Mouse (Mus musculus): Measurements from ENCODE around the gene Rint1. TPM values are rescaled to one million over a fixed set of nuclear protein-coding genes. Genes with fewer than 3 reads are reported as not detected.
A peak's percentile ranks its signal among the peaks of the same experiment; 100 is the strongest.

The Rint1 gene
- polyA plus RNA-seq, 2 experiments = 12.6 to 14.2 TPM

DNA sequence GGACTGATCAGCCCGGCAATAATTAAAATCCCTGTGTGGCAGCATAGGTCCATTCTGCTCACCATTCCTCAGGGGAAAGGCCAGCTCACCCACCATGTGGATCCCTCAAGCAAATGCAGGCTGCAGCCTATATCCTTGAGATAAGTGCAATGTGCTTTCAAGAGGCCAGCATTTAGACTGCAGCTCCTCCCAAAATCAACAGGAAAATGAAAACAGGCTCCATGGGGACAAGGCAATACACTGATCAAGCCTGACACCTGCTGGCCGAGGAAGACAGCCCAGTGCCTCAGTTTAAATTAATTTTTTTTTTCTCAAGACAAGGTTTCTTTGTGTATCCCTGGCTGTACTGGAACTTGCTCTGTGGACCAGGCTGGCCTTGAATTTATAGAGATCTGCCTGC is 28.9 kb upstream of the Rint1 start:
- no peak for DNase-seq (ENCODE audit: low read depth in 3 of 3, low spot score in 3 of 3)
- no peaks in the 10 kb centered on the region for H3K27me3 ChIP-seq (ENCODE audit: control insufficient read depth, insufficient read depth, low read length)
- TF ChIP-seq CTCF (IDR thresholded peaks at IDR 0.05; ENCODE audit: low read depth) (peak; percentile 65), EP300 (IDR thresholded peaks at IDR 0.05; ENCODE audit: low read depth) (no peak)
- no peak overlapping the region for H3K27ac ChIP-seq
- 49% methylated on average over 2 of the region's 2 CpGs for WGBS (ENCODE audit: insufficient replicate concordance)
- no peak overlapping the region for H3K4me2 ChIP-seq (ENCODE audit: low read depth)
- H3K4me3 ChIP-seq (ENCODE audit: insufficient read depth in 1 of 2, low read depth in 2 of 2, low read length in 2 of 2) = no peak overlapping the region
- H3K4me1 ChIP-seq (replicated peaks; ENCODE audit: control insufficient read depth in 2 of 2, insufficient read depth in 2 of 2, low read length in 1 of 2) = no peaks in the 10 kb centered on the region
- no peak for ATAC-seq (ENCODE audit: insufficient read depth)
- H3K9ac ChIP-seq (replicated peaks) = no peak overlapping the region
- H3K9me3 ChIP-seq (ENCODE audit: control insufficient read depth, low read length) = no peaks in the 10 kb centered on the region
- peaks cover 17% of the 10 kb centered on the region for H3K36me3 ChIP-seq (replicated peaks; ENCODE audit: control insufficient read depth, insufficient read depth, low read depth)

DNA sequence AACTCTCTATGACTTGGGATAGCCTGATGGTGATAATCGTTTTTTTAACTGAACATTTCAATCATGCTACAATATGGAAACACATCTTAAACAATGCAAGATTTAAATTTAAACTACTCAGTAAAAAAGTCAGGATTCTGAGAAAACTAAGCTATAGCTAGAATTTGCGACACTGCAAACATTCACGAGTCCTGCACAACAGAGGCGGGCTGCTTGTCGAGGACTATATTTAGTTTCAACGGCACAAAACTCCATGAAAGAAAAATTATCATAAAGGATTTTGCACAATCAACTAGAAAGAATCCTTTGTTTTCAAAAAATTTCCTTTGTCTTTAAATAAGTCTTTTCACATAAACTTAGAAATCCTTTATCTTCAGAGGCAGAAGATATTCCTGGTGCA is 25.0 kb upstream of the Rint1 start:
- Histone ChIP-seq H3K9ac (replicated peaks) (no peak overlapping the region), H3K9me3 (ENCODE audit: control insufficient read depth, low read length) (no peaks in the 10 kb centered on the region), H3K4me3 (ENCODE audit: insufficient read depth in 1 of 2, low read depth in 2 of 2, low read length in 2 of 2) (no peak overlapping the region), H3K27me3 (ENCODE audit: control insufficient read depth, insufficient read depth, low read length) (no peaks in the 10 kb centered on the region), H3K27ac (no peak overlapping the region), H3K4me1 (replicated peaks; ENCODE audit: control insufficient read depth in 2 of 2, insufficient read depth in 2 of 2, low read length in 1 of 2) (no peaks in the 10 kb centered on the region), H3K4me2 (ENCODE audit: low read depth) (no peak overlapping the region), H3K36me3 (replicated peaks; ENCODE audit: control insufficient read depth, insufficient read depth, low read depth) (peaks cover 14% of the 10 kb centered on the region)
- ATAC-seq (ENCODE audit: insufficient read depth) (no peak), DNase-seq (ENCODE audit: low read depth in 3 of 3, low spot score in 3 of 3) (no peak)
- TF ChIP-seq CTCF (IDR thresholded peaks at IDR 0.05; ENCODE audit: low read depth) (no peak), EP300 (IDR thresholded peaks at IDR 0.05; ENCODE audit: low read depth) (no peak)
- 73% methylated on average over 6 of the region's 6 CpGs for WGBS (ENCODE audit: insufficient replicate concordance)

DNA sequence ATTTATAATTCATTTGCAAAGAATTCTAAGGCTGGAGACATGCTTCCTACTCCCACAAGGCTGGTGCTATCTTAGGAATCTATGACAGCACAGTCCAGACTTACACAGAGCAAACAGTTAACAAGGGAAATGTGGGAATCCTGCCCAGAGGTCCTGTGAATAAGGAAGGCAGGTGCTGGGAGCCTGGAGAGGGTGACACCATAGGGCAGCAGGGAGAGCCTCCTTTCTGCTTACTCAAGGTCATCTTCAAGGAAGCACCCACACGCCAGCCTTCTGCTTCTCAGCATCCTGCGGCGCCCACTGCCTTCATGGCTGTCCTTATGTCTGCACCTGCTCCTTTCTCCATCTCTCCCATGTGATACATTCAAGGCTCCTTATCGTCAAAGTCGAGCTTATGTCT is 23.0 kb upstream of the Rint1 start:
- no peak overlapping the region for H3K9ac ChIP-seq (replicated peaks)
- H3K4me3 ChIP-seq (ENCODE audit: insufficient read depth in 1 of 2, low read depth in 2 of 2, low read length in 2 of 2) = no peak overlapping the region
- H3K36me3 ChIP-seq (replicated peaks; ENCODE audit: control insufficient read depth, insufficient read depth, low read depth) = peaks cover 15% of the 10 kb centered on the region
- H3K9me3 ChIP-seq (ENCODE audit: control insufficient read depth, low read length) = no peaks in the 10 kb centered on the region
- H3K4me1 ChIP-seq (replicated peaks; ENCODE audit: control insufficient read depth in 2 of 2, insufficient read depth in 2 of 2, low read length in 1 of 2) = no peaks in the 10 kb centered on the region
- DNase-seq (ENCODE audit: low read depth in 3 of 3, low spot score in 3 of 3) (no peak), ATAC-seq (ENCODE audit: insufficient read depth) (no peak)
- TF ChIP-seq CTCF (IDR thresholded peaks at IDR 0.05; ENCODE audit: low read depth) (no peak), EP300 (IDR thresholded peaks at IDR 0.05; ENCODE audit: low read depth) (no peak)
- H3K27ac ChIP-seq = no peak overlapping the region
- WGBS (ENCODE audit: insufficient replicate concordance) = 88% methylated on average over 5 of the region's 5 CpGs
- no peak overlapping the region for H3K4me2 ChIP-seq (ENCODE audit: low read depth)
- H3K27me3 ChIP-seq (ENCODE audit: control insufficient read depth, insufficient read depth, low read length) = no peaks in the 10 kb centered on the region

DNA sequence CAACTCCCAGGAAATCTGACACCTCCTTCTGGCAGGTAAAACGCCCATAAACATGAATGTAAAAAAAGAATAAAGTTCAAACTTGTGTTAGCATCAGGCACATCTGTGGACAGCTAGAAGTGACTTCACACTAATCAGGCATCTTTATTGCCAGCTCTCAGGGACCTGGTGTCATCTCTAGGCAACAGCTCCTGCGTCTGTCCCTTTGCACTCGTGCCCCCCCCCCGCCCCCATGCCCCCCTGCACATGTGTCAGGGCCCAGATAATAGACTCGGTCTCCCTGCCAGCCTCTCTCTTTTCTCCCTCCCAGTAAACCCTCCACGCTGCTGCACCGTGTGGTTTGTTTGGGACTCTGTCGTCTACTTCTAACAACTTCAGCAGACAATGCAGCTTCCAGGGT is 16.4 kb upstream of the Rint1 start:
- Histone ChIP-seq H3K4me2 (ENCODE audit: low read depth) (peak overlapping the region; percentile 51), H3K36me3 (replicated peaks; ENCODE audit: control insufficient read depth, insufficient read depth, low read depth) (peaks cover 15% of the 10 kb centered on the region), H3K4me3 (ENCODE audit: insufficient read depth in 1 of 2, low read depth in 2 of 2, low read length in 2 of 2) (no peak overlapping the region), H3K9ac (replicated peaks) (peak overlapping the region; percentile 23; the same call in 1 of the 2 replicates), H3K9me3 (ENCODE audit: control insufficient read depth, low read length) (no peaks in the 10 kb centered on the region), H3K27me3 (ENCODE audit: control insufficient read depth, insufficient read depth, low read length) (no peaks in the 10 kb centered on the region), H3K27ac (peak overlapping the region; percentile 53), H3K4me1 (replicated peaks; ENCODE audit: control insufficient read depth in 2 of 2, insufficient read depth in 2 of 2, low read length in 1 of 2) (peaks cover 7 to 8% of the 10 kb centered on the region in 2 experiments; a peak in 3 of 4 replicates)
- TF ChIP-seq CTCF (IDR thresholded peaks at IDR 0.05; ENCODE audit: low read depth) (no peak), EP300 (IDR thresholded peaks at IDR 0.05; ENCODE audit: low read depth) (0 out of 2 replicates have a peak, but pooled peaks have one; percentile 25)
- DNase-seq (ENCODE audit: low read depth in 3 of 3, low spot score in 3 of 3) (peak; percentile 62 to 65 (median 63)), ATAC-seq (ENCODE audit: insufficient read depth) (peak; percentile 97)
- 24% methylated on average over 8 of the region's 8 CpGs for WGBS (ENCODE audit: insufficient replicate concordance)

DNA sequence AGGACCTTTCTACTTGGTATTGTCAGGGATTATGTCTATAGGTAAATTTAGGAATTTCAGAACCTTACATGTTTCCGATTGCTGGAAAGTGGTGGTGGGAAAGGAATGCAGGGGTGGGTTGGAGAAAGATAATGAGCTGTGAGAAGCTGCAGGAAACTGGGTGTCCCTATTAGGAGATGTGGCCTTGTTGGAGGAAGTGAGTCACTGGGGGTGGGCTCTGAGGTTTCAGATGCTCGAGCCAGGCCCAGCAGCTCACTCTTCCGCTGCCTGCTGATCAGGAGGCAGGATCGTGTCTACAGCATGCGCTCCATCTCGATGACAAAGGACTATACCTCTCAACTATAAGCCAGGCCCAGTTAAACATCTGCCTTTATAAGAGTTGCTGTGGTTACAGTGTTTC is 13.3 kb upstream of the Rint1 start:
- TF ChIP-seq EP300 (IDR thresholded peaks at IDR 0.05; ENCODE audit: low read depth) (no peak), CTCF (IDR thresholded peaks at IDR 0.05; ENCODE audit: low read depth) (no peak)
- 69% methylated on average over 6 of the region's 6 CpGs for WGBS (ENCODE audit: insufficient replicate concordance)
- no peak overlapping the region for H3K4me3 ChIP-seq (ENCODE audit: insufficient read depth in 1 of 2, low read depth in 2 of 2, low read length in 2 of 2)

More for the DNA sequence above, 13.3 kb upstream of the Rint1 start:
- Histone ChIP-seq H3K9me3 (ENCODE audit: control insufficient read depth, low read length) (no peaks in the 10 kb centered on the region), H3K9ac (replicated peaks) (no peak overlapping the region), H3K4me2 (ENCODE audit: low read depth) (no peak overlapping the region), H3K36me3 (replicated peaks; ENCODE audit: control insufficient read depth, insufficient read depth, low read depth) (peaks cover 15% of the 10 kb centered on the region), H3K27me3 (ENCODE audit: control insufficient read depth, insufficient read depth, low read length) (no peaks in the 10 kb centered on the region), H3K4me1 (replicated peaks; ENCODE audit: control insufficient read depth in 2 of 2, insufficient read depth in 2 of 2, low read length in 1 of 2) (peaks cover 7 to 8% of the 10 kb centered on the region in 2 experiments; a peak in 3 of 4 replicates), H3K27ac (no peak overlapping the region)
- DNase-seq (ENCODE audit: low read depth in 3 of 3, low spot score in 3 of 3) (no peak), ATAC-seq (ENCODE audit: insufficient read depth) (no peak)

Measured in liver, embryonic 14.5 days (tissue).